Mouse (Mus musculus) neural tube, embryonic 13.5 days (tissue): ENCODE results near the gene Smyd3. TPM values are rescaled to one million over a fixed set of nuclear protein-coding genes. Genes with fewer than 3 reads are reported as not detected.
A peak's percentile ranks its signal among the peaks of the same experiment; 100 is the strongest.

Experiments used
- ATAC-seq: fragments of 200-750 bp; cut with Nextera tagmentation; 2 replicates; pipeline ENCODE4 v1.8.0; 2017; ENCODE audit warnings: low read depth, mild to moderate bottlenecking, moderate TSS enrichment, moderate library complexity
- H3K27ac ChIP-seq: fragments of 300-500 bp; sonication (generic); replicated peaks from 2 replicates; pipeline ENCODE4 v1.5.1; 2015; ENCODE audit warnings: moderate library complexity, mild to moderate bottlenecking, inconsistent platforms
- H3K27me3 ChIP-seq: fragments of 300-500 bp; sonication (generic); 2 replicates; pipeline ENCODE4 v1.6.1; 2015; ENCODE audit warnings: mild to moderate bottlenecking, inconsistent platforms
- H3K36me3 ChIP-seq: fragments of 300-500 bp; sonication (generic); 2 replicates; pipeline ENCODE4 v1.6.1; 2015; ENCODE audit warnings: mild to moderate bottlenecking, inconsistent platforms
- H3K4me1 ChIP-seq: fragments of 300-500 bp; sonication (generic); replicated peaks from 2 replicates; pipeline ENCODE4 v1.6.1; 2015; ENCODE audit warnings: inconsistent platforms
- H3K4me2 ChIP-seq: fragments of 300-500 bp; sonication (generic); 2 replicates; pipeline ENCODE4 v1.6.1; 2015; ENCODE audit warnings: inconsistent platforms, mild to moderate bottlenecking, moderate library complexity
- H3K4me3 ChIP-seq: fragments of 300-500 bp; sonication (generic); 2 replicates; pipeline ENCODE4 v1.5.1; 2015; ENCODE audit warnings: mild to moderate bottlenecking, inconsistent platforms
- H3K9ac ChIP-seq: fragments of 300-500 bp; sonication (generic); 2 replicates; pipeline ENCODE4 v1.6.1; 2015; ENCODE audit warnings: moderate library complexity, mild to moderate bottlenecking, inconsistent platforms
- H3K9me3 ChIP-seq: fragments of 300-500 bp; sonication (generic); 2 replicates; pipeline ENCODE4 v1.6.1; 2016; ENCODE audit warnings: inconsistent platforms
- WGBS: fragments of 180-500 bp; shearing (Covaris S2); methylation state at CpG from one replicate; pipeline ENCODE4 v1.1.7; 2015; 5-methylcytosine and 5-hydroxymethylcytosine counted together
- polyA plus RNA-seq: library from polyadenylated mRNA; unstranded; fragments of >200 nt; fragmentation: Nextera tagmentation; extraction: Ambion mirVana; gene quantifications from 2 replicates; pipeline ENCODE4 v1.2.1, GENCODE M21; 2015

Smyd3 gene
- polyA plus RNA-seq, 1 experiment from 2014 or later = 19.7 TPM

GRCm38 (mm10) chr1:179446127-179446844 is 71.6 kb downstream of the Smyd3 start:
- peak overlapping the region; percentile 82 for H3K27ac ChIP-seq
- H3K36me3 ChIP-seq = no peaks in the 10 kb centered on the region
- H3K27me3 ChIP-seq = no peaks in the 10 kb centered on the region
- WGBS = 19% methylated on average over 17 of the region's 17 CpGs
- H3K4me2 ChIP-seq = peak overlapping the region; percentile 35
- H3K4me1 ChIP-seq = peaks cover 32% of the 10 kb centered on the region
- H3K4me3 ChIP-seq = no peak overlapping the region
- H3K9me3 ChIP-seq = no peaks in the 10 kb centered on the region
- peak; percentile 74 for ATAC-seq
- no peak overlapping the region for H3K9ac ChIP-seq

- WGBS = 79% methylated on average over 13 of the region's 13 CpGs
- no peaks in the 10 kb centered on the region for H3K36me3 ChIP-seq
- no peak overlapping the region for H3K4me2 ChIP-seq
- no peak for ATAC-seq
- no peak overlapping the region for H3K27ac ChIP-seq
- peaks cover 36% of the 10 kb centered on the region for H3K4me1 ChIP-seq
- no peak overlapping the region for H3K4me3 ChIP-seq
- no peak overlapping the region for H3K9ac ChIP-seq
- no peaks in the 10 kb centered on the region for H3K9me3 ChIP-seq
- H3K27me3 ChIP-seq = no peaks in the 10 kb centered on the region
Observed at GRCm38 (mm10) chr1:179443835-179444234, 74.0 kb downstream of the Smyd3 start.

- WGBS = 67% methylated on average over 8 of the region's 8 CpGs
- H3K36me3 ChIP-seq = no peaks in the 10 kb centered on the region
- no peaks in the 10 kb centered on the region for H3K27me3 ChIP-seq
- no peak overlapping the region for H3K27ac ChIP-seq
- H3K9me3 ChIP-seq = no peaks in the 10 kb centered on the region
- no peak overlapping the region for H3K9ac ChIP-seq
- H3K4me3 ChIP-seq = no peak overlapping the region
- ATAC-seq = no peak
- H3K4me1 ChIP-seq = peaks cover 36% of the 10 kb centered on the region
- H3K4me2 ChIP-seq = no peak overlapping the region
Observed at GRCm38 (mm10) chr1:179443423-179443822, 74.4 kb downstream of the Smyd3 start.

GRCm38 (mm10) chr1:179436596-179436995 is 81.2 kb downstream of the Smyd3 start:
- Histone ChIP-seq H3K36me3 (no peaks in the 10 kb centered on the region), H3K27me3 (no peaks in the 10 kb centered on the region), H3K4me3 (no peak overlapping the region), H3K4me2 (no peak overlapping the region), H3K4me1 (peaks cover 4% of the 10 kb centered on the region), H3K9ac (no peak overlapping the region), H3K9me3 (no peaks in the 10 kb centered on the region), H3K27ac (no peak overlapping the region)
- no peak for ATAC-seq
- 71% methylated on average over 11 of the region's 11 CpGs for WGBS

GRCm38 (mm10) chr1:179434443-179435260 is 83.2 kb downstream of the Smyd3 start:
- no peaks in the 10 kb centered on the region for H3K36me3 ChIP-seq
- H3K27me3 ChIP-seq = no peaks in the 10 kb centered on the region
- no peak overlapping the region for H3K27ac ChIP-seq
- H3K9me3 ChIP-seq = no peaks in the 10 kb centered on the region
- H3K9ac ChIP-seq = no peak overlapping the region
- H3K4me2 ChIP-seq = no peak overlapping the region
- no peak overlapping the region for H3K4me3 ChIP-seq
- no peaks in the 10 kb centered on the region for H3K4me1 ChIP-seq
- ATAC-seq = no peak
- WGBS = 92% methylated on average over 11 of the region's 11 CpGs

- Histone ChIP-seq H3K9me3 (no peaks in the 10 kb centered on the region), H3K36me3 (no peaks in the 10 kb centered on the region), H3K27ac (no peak overlapping the region), H3K4me3 (no peak overlapping the region), H3K4me2 (no peak overlapping the region), H3K4me1 (no peaks in the 10 kb centered on the region), H3K9ac (no peak overlapping the region), H3K27me3 (no peaks in the 10 kb centered on the region)
- 85% methylated on average over 7 of the region's 7 CpGs for WGBS
- no peak for ATAC-seq
Observed at GRCm38 (mm10) chr1:179433828-179434227, 84.0 kb downstream of the Smyd3 start.

- Histone ChIP-seq H3K27me3 (no peaks in the 10 kb centered on the region), H3K4me3 (no peak overlapping the region), H3K9me3 (no peaks in the 10 kb centered on the region), H3K27ac (no peak overlapping the region), H3K4me2 (no peak overlapping the region), H3K9ac (no peak overlapping the region), H3K36me3 (no peaks in the 10 kb centered on the region), H3K4me1 (no peaks in the 10 kb centered on the region)
- ATAC-seq = no peak
- WGBS = 91% methylated on average over 8 of the region's 8 CpGs
Observed at GRCm38 (mm10) chr1:179433355-179433754, 84.5 kb downstream of the Smyd3 start.

GRCm38 (mm10) chr1:179430077-179430476 is 87.8 kb downstream of the Smyd3 start:
- no peak for ATAC-seq
- no peak overlapping the region for H3K4me3 ChIP-seq
- no peak overlapping the region for H3K9ac ChIP-seq
- H3K27me3 ChIP-seq = no peaks in the 10 kb centered on the region
- H3K4me1 ChIP-seq = no peaks in the 10 kb centered on the region
- H3K27ac ChIP-seq = no peak overlapping the region
- 66% methylated on average over 3 of the region's 3 CpGs for WGBS
- no peak overlapping the region for H3K4me2 ChIP-seq
- no peaks in the 10 kb centered on the region for H3K36me3 ChIP-seq
- no peaks in the 10 kb centered on the region for H3K9me3 ChIP-seq

- 88% methylated on average over 12 of the region's 12 CpGs for WGBS
- H3K27me3 ChIP-seq = no peaks in the 10 kb centered on the region
- H3K4me1 ChIP-seq = no peaks in the 10 kb centered on the region
- ATAC-seq = no peak
- no peak overlapping the region for H3K4me2 ChIP-seq
- no peak overlapping the region for H3K9ac ChIP-seq
- H3K27ac ChIP-seq = no peak overlapping the region
- H3K36me3 ChIP-seq = no peaks in the 10 kb centered on the region
- no peak overlapping the region for H3K4me3 ChIP-seq
- H3K9me3 ChIP-seq = no peaks in the 10 kb centered on the region
Observed at GRCm38 (mm10) chr1:179424879-179425472, 92.9 kb downstream of the Smyd3 start.

- WGBS = 67% methylated on average over 4 of the region's 4 CpGs
- no peaks in the 10 kb centered on the region for H3K27me3 ChIP-seq
- H3K9ac ChIP-seq = 0 out of 2 replicates have a peak overlapping the region, but pooled peaks have one; percentile 31
- no peak overlapping the region for H3K4me2 ChIP-seq
- no peaks in the 10 kb centered on the region for H3K4me1 ChIP-seq
- no peak for ATAC-seq
- H3K9me3 ChIP-seq = no peaks in the 10 kb centered on the region
- H3K36me3 ChIP-seq = no peaks in the 10 kb centered on the region
- H3K27ac ChIP-seq = no peak overlapping the region
- H3K4me3 ChIP-seq = no peak overlapping the region
Observed at GRCm38 (mm10) chr1:179419091-179419490, 98.8 kb downstream of the Smyd3 start.

- Histone ChIP-seq H3K36me3 (no peaks in the 10 kb centered on the region), H3K9me3 (no peaks in the 10 kb centered on the region), H3K27ac (no peak overlapping the region), H3K4me3 (no peak overlapping the region), H3K4me1 (no peaks in the 10 kb centered on the region), H3K4me2 (no peak overlapping the region), H3K27me3 (no peaks in the 10 kb centered on the region), H3K9ac (no peak overlapping the region)
- WGBS = 87% methylated on average over 4 of the region's 4 CpGs
- ATAC-seq = no peak
Observed at GRCm38 (mm10) chr1:179408086-179408485, 109.8 kb downstream of the Smyd3 start.

GRCm38 (mm10) chr1:179400835-179401234 is 117.0 kb downstream of the Smyd3 start:
- H3K9ac ChIP-seq = no peak overlapping the region
- H3K27me3 ChIP-seq = no peaks in the 10 kb centered on the region
- no peaks in the 10 kb centered on the region for H3K36me3 ChIP-seq
- 67% methylated on average over 5 of the region's 5 CpGs for WGBS
- H3K4me1 ChIP-seq = peaks cover 26% of the 10 kb centered on the region
- no peak overlapping the region for H3K4me3 ChIP-seq
- H3K27ac ChIP-seq = 0 out of 2 replicates have a peak overlapping the region, but pooled peaks have one; percentile 42
- H3K9me3 ChIP-seq = no peaks in the 10 kb centered on the region
- H3K4me2 ChIP-seq = no peak overlapping the region
- ATAC-seq = no peak
